Mouse (Mus musculus) kidney, adult 9 months (tissue): Measurements from ENCODE around the gene Pxylp1.

Experiments used
- DNase-seq: peaks from one replicate; pipeline ENCODE4 v3.0.0; 2022

Pxylp1 gene

DNA sequence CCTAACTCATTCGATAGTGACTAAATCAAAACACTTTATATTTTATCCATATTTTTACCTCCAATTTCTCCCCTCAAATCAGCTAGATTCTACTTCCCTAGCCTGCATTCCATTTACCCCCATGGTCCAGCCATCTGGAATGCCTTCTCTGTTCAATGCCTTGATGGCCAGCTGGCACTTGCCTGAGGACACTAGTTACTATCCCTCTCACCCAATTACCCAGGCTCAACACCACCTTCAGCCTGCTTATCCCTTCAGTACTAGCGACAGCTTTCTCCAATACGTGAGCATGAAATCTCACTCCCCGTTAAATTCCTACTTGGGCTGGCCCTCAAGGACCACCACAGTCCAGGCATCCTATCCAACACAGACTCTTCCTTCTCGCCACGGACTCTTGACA is 2.2 kb downstream of the Pxylp1 start:
- DNase-seq: no peak

- DNase-seq: peak; percentile 81
Measured at GRCm38 (mm10) chr9:96889345-96890021, 3.0 kb downstream of the Pxylp1 start.

- peak; percentile 48 for DNase-seq
Measured at GRCm38 (mm10) chr9:96888742-96889344, 3.6 kb downstream of the Pxylp1 start.

GRCm38 (mm10) chr9:96887954-96888353 is 4.5 kb downstream of the Pxylp1 start:
- DNase-seq: no peak

- DNase-seq: no peak
Measured at GRCm38 (mm10) chr9:96887492-96887891, 5.0 kb downstream of the Pxylp1 start.

DNA sequence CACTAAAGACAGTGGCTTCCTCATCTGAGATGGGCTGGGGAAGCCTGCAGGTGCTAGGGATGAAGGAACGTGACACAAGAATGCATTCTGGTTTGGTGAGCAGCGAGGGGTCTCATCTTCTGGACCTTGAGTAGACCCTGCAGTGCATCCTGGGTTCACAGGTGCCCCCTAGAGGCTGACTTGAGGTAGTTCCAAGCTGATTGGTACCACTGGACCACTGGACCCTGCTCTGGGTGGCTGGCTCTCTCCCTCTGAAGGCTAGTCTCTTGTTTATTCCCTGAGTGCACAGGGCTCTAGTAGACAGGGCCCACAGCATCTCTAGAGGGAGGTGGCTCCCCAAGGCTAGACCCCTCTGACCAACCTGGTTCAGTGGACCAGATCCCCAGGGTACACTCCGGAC is 6.7 kb downstream of the Pxylp1 start:
- no peak for DNase-seq

DNA sequence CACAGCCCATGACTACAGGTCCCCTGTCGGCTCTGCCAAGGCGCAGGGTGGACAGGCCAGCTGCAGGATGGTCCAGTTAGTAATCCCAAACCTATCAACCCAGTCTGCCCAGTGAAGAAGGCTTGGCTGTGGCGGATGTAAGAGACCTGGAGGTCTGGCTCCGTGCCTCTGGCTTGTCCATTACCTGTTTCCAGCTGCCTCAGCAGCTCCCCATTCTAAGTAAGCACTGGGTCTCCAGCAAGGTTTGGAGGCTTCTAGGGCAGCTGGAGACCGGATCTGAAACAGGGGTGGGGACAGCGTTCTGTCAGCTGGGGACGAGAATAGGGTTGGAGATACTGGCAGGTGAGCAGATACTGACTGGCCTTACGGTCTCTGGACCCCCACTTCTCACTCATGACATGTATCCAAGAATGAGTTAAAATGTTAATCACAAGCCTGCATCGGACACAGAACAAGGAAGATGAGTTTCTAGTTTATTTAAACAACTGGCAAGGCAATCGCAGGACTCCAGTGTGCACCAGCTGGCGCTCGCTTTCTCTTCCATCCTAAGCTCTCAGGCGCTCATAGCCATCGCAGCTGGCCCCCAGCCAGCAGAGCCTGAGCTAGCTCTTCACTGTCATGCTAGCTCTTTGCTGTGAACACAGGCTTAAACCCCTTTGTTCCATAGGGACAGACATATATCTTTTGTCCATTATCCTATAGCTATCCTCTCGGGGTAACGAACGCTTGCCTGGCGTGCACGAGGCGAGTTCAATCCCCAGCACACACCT is 9.8 kb downstream of the Pxylp1 start:
- no peak for DNase-seq

DNA sequence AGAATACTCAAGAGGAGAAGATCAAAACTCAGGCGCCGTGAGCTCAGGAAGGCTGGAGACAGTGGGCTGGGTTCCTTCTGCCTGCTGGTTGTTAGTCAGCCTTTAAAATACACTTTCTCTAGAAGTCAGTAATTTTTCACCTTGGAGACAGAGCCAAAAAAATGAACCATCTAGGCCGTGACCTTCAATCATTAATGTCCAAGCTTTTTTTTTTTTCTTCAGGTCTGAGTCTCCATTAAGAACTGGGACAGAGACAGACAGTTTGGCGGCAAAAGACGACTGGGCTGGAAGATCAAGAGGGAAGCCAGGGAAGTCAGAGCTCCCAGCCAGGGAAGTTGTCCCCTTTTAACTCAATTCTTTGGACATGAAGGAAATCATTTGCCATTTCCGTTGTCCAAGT is 10.6 kb downstream of the Pxylp1 start:
- DNase-seq: peak; percentile 27

- no peak for DNase-seq
Measured at GRCm38 (mm10) chr9:96879024-96879423, 13.4 kb downstream of the Pxylp1 start.

DNA sequence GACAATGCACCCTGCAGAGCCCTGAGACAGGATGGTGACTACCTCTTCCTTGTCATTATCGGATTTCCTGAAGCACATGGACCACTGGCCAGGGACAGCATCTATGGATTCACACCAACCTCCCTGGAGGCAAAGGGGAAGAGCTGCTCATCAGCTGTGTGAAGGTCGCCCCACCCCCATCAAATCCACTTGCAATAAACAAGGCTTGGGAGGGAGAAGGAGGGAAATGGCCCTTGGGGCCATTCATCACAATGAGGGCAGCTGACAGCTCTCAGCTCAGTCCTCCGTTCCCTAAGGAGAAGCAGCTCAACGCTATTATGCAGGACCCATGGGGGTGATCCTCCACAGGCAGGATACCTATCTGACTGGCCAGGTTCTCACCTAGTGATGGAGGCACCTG is 14.0 kb downstream of the Pxylp1 start:
- DNase-seq: no peak

DNA sequence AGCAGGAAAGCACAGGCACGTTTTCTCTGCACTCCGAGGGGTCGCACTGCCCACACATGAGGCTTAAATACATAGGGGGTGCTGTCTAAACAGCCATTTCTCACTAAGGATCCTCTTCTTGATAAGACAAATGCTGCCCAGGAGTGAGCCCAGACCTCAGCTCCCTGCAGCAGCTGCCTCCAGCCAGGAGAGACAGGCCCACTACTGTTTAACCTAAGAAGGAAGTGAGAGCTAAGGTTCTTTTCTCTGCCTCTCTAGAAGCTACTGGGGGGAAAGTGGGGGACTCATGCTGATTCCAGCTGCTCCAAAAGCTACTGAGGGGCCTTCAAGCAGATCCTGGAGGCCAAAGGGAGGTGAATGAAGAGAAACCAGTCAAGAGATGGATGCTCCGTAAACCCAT is 16.8 kb downstream of the Pxylp1 start:
- DNase-seq: no peak

DNA sequence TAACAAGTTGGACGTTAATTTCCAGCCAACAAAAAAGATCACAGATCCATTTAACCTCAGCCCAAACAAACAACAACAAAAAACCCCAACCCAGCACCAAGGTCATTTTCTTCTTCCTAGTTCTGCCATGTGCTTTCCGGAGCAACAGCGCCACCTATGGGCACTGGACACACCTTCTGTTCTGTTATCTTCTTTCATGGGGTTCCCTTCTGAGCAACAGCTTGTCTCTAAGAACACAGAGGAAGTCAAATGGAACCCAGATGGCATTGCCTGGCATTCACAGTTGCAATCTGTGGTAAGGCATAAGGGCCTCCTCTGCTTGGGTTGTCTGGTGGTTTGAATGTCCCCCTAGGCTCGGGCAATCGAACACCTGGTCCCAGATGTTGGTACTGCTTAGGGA is 19.4 kb downstream of the Pxylp1 start:
- DNase-seq: peak; percentile 66

- DNase-seq: no peak
Measured at GRCm38 (mm10) chr9:96870104-96870503, 22.4 kb downstream of the Pxylp1 start.

- no peak for DNase-seq
Measured at GRCm38 (mm10) chr9:96869542-96869941, 22.9 kb downstream of the Pxylp1 start.

- peak; percentile 32 for DNase-seq
Measured at GRCm38 (mm10) chr9:96868546-96868945, 23.9 kb downstream of the Pxylp1 start.

DNA sequence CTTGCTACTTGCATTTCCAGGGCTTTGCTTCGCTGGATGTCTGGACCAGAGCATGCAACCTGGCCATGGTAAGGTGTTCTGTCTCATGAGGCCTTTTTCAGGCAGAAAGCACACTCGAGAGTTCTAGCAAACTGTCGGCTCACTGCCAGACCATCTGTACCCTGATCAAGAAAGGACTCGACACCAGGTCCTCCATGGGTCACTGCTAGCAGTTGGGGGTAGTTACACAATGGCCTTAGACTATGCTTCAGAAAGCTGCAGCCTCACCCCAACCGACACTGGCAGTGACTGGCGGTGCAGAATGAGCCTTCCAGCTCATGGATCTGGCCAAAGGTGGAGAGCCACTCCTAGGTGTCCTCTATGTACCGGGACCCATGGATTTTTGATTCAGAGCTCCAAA is 25.3 kb downstream of the Pxylp1 start:
- DNase-seq: peak; percentile 85

GRCm38 (mm10) chr9:96866196-96866595 is 26.3 kb downstream of the Pxylp1 start:
- DNase-seq: peak; percentile 33

DNA sequence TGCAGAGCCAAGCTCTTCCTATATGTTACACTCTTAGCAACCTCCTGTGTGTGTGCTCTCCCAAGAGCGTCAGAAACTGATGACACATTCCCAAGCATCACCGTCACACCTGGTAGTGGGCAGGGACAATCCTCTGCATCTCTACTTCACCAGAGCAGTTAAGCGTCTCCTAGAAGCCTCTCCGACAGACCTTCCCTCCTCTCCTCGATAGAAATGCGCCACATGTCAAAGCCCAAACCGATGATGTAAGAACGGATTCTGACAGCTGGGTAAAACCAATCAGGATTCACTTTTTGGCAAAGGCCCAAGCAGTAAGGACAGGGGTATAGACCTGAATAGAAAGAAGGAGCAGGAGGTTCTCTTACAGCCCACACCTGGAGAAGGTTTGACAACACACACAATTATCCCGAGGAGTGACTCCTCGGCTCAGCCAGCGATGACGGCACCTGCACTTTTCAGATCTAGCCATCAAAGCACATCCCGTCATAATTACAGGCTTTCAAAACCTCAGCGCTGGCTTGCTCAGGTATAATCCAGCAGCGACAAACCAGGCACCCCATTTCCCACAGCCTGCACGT is 26.9 kb downstream of the Pxylp1 start:
- no peak for DNase-seq

- DNase-seq: no peak
Measured at GRCm38 (mm10) chr9:96863539-96863938, 28.9 kb downstream of the Pxylp1 start.

GRCm38 (mm10) chr9:96862836-96863235 is 29.6 kb downstream of the Pxylp1 start:
- no peak for DNase-seq

- DNase-seq: no peak
Measured at GRCm38 (mm10) chr9:96861092-96861487, 31.4 kb downstream of the Pxylp1 start.

GRCm38 (mm10) chr9:96860380-96861091 is 31.9 kb downstream of the Pxylp1 start:
- no peak for DNase-seq

- DNase-seq: no peak
Measured at GRCm38 (mm10) chr9:96859027-96859426, 33.4 kb downstream of the Pxylp1 start.
